Mouse (Mus musculus): ENCODE results near the gene Prpf8. TPM values are rescaled to one million over a fixed set of nuclear protein-coding genes. Genes with fewer than 3 reads are reported as not detected.

The Prpf8 gene
- total RNA-seq, 2 experiments from 2014 or later = 93.5 to 148 TPM

- no peak for ATAC-seq (replicated peaks; ENCODE audit: poor library complexity)
Measured at GRCm38 (mm10) chr11:75459141-75459711, 27.4 kb upstream of the Prpf8 start.

DNA sequence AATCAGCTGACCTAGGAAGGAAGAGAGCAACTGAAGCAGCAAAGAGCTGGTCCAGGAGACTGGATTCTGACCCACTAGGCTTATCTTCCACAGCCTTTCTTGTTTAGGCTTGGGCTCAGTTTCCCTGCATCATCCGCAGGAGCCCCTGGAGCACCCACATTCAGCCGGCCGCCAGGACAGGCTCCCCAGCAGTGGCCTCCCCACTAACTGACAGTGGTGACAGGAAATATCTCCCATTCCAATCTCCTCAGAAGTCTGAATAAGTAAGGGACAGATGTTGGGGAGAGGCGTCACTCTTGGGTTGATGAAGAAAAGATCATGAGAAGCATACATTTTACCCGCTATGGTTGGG is 26.9 kb upstream of the Prpf8 start:
- no peak for ATAC-seq (replicated peaks; ENCODE audit: poor library complexity)

DNA sequence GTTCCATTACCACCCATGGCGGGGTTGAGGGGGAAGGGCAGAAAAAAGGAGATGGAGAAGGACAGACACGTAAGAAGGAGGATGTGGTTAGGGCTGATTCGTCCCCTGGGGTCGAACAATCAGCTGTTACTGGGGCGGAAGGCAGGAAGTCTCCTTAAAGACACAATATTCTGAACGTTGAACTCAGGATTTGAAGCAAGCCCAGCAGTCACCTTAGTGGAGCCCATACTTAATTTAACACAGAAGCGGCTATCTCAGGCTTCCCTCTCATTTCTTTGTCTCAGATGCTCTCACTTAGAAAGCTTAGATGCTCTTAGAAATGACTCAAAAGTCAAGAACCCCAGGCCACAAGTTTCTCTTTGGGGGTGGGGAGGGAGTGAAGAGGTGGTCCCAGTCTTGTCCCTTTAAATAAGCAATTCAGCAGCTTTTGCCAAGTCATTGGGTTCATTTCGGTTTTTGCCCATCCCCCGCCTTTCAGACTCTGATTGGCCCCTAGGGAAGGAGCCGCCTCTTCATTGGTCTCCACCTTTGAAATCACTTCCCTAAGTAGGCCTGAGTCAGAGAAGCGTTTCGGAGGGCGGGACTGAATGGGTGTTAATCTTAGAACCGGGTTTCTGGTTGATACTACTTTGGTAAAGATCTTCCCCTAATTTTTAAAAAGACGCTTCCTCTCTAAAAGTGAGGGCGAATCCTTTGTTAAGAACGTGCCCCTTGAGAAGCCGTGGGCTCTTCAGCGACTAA is 26.3 kb upstream of the Prpf8 start:
- ATAC-seq (replicated peaks; ENCODE audit: poor library complexity) = peak; percentile 51

DNA sequence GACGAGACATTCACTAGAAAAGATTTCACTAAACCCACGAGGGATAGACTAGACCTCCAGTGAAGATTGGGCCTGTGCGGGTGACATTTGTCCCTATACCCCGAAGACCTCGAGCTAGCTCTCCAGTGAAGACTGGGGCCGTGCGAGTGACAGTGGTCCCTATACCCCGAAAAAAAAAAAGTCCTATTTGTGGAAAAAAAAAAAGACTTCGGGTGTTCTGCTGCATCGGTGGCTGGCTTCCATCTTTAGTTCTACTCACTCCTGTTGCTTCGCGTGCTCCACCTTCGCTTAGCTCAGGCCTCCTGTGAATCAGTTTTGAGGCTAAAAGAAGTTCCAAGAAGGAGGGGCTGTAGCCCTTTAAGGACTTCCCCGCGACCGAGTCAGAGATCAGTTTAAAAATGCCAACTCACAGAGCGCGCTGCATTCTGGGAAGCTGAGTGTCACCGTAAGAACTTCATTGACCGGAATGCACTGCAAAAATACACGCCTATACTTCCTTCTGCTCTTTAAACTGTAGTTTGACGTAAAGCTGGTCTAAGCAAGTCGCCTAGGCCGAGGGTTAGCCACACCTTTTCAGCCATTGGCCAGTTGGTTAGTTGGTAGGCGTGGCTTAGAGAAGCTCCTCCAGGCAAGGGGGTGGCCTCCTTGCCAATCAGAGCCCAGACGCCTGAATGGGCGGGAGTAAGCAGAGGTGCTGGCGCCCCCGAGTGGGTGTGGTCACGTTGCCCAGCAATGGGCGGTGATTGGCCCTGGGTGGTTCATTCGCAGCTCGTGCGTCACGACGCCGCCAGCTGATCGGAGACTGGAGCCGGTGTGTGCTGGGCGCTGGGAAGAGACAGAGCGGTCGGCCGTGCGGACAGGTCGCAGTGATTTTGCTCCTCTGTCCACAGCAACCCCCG is 25.5 kb upstream of the Prpf8 start, which contains the start of gene Tlcd2:
Gene Tlcd2 (plus strand): TSS at position 872 of the 899 bp plus-strand sequence.
- peak; percentile 75 for ATAC-seq (replicated peaks; ENCODE audit: poor library complexity)

DNA sequence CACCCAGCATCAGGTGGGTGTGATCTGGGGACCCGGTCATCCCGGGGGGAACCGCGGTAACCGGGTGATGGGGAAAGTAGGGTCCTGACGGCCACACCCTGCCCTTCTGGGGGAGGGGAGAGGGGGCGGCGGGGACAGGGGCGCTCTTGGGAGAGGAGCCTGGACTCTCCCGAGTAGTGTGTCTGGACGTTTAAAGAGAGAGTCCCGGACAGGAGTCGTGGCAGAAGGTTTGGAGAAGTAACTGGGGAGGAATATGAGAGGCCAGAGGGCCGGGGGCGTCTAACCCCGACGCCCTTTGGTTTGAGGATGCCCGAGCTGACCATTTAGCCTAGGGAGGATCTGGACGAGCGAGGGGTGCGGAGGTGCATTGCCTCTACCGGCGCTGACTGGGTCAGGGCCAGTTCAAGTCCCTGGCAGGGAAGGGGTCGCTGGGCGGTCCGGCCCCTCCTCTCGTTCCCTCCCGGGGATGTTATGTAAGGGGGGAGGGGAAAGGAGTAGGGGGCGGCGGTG is 24.8 kb upstream of the Prpf8 start:
- ATAC-seq (replicated peaks; ENCODE audit: poor library complexity) = no peak

DNA sequence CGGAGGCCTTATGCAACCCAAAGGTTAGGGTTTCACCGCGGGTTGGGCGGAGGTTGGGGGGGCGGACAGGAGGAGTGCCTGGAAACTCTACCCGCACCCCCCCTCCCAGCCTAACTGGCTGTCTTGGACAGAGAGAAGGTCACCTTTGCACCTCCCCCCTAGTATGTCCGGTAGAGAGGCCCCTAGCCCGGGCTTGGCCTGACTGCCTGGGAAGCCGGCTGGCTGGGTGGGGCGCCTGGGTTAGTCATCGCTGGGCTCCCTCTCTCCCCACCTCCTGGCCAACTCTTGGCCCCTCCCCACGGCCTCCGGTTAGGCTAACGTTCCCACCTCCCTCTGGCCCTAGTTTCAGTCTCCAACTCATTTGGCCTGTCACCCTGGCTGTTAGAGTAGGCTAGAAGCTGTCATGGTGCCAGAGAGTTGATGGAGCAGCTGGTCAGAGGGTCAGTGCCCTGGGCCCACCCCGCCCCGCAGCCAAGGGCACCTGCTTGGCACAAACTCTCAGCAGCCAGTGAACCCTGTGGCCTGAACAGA is 24.3 kb upstream of the Prpf8 start:
- peak; percentile 21; the same call in 1 of the 2 replicates for ATAC-seq (replicated peaks; ENCODE audit: poor library complexity)

DNA sequence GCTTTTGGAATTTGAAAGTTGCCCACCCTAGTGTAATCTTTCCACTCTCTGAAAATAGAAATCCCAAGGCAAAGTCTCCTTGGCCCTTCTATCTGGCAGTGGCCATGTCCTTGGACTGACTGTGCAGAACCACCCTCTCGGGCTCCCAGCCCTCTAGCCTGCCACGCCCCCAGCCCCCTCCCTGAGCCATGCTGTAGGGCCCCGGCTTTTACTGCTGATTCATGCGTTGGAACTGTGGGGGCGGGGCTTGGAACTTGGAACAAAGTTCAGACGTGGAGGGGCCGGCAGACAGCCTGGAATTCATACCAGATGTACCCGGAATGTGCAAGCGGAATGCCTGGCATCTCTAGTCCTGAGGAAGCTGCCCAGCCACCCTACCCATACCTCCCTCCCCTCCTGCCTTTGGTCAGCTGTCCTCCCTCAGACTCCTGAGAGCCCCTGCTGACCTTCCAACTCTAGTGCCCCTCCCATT is 23.7 kb upstream of the Prpf8 start:
- 0 out of 2 replicates have a peak, but pooled peaks have one; percentile 7 for ATAC-seq (replicated peaks; ENCODE audit: poor library complexity)

- no peak for ATAC-seq (replicated peaks; ENCODE audit: poor library complexity)
Measured at GRCm38 (mm10) chr11:75463624-75464023, 23.0 kb upstream of the Prpf8 start.

DNA sequence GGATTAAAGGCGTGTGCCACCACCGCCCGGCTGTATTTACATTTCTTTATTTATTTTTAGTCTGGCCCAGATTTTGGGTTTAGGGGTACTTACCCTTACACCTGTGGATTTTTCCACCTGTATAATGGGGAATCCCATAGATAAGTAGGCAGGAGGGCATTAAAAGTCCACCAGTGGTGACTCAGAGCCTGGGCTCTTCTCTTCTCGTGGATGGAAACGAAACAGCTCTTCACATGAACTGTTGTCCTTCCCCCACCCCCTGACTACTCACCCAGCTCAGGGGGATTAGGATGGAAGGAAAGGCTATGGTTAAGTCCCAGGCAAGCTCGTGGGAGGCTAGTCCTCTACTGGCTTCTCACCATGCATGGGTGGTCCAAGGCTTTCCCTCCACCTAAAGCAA is 22.2 kb upstream of the Prpf8 start:
- no peak for ATAC-seq (replicated peaks; ENCODE audit: poor library complexity)

- ATAC-seq (replicated peaks; ENCODE audit: poor library complexity) = no peak
Measured at GRCm38 (mm10) chr11:75465051-75465450, 21.6 kb upstream of the Prpf8 start.

- ATAC-seq (replicated peaks; ENCODE audit: poor library complexity) = no peak
Measured at GRCm38 (mm10) chr11:75466731-75467505, 19.7 kb upstream of the Prpf8 start.

DNA sequence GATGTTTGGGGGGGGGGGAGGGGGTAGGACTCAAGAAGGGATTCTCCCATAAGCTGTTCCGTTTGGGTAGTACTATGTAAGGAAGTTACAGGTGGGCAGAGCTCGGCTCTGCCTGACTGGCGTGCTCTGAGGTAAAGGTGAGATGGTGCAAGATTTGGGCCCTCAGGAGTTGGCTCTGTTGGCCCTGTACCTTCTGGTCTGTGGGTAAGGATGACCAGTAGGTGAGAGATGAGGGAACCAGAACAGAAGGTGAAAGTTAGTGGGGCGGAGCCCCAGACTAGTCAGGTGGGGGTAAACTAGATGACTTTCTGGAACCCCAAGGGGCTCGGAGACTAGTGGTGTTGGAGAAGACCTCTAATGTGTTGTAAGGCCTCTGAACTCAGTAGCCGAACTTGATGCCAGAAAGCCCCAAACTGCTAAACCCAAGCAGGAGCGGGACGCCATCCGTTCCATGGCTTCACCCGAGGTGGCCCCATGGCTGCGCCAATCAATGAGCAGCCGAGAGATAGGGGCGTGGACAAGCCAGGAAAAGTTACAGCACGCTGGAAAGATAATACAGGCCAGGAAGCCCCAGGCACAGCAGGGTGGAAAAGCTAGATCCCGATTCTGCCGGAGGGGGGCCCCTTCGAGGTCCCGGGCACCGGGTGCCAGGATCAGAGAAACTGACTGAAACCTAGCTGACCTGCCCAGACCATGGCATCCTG is 19.0 kb upstream of the Prpf8 start:
- ATAC-seq (replicated peaks; ENCODE audit: poor library complexity) = peak; percentile 76

GRCm38 (mm10) chr11:75468410-75468809 is 18.2 kb upstream of the Prpf8 start:
- no peak for ATAC-seq (replicated peaks; ENCODE audit: poor library complexity)

- no peak for ATAC-seq (replicated peaks; ENCODE audit: poor library complexity)
Measured at GRCm38 (mm10) chr11:75469261-75469660, 17.4 kb upstream of the Prpf8 start.

- peak; percentile 32; the same call in 1 of the 2 replicates for ATAC-seq (replicated peaks; ENCODE audit: poor library complexity)
Measured at GRCm38 (mm10) chr11:75470675-75471074, 15.9 kb upstream of the Prpf8 start.

- peak; percentile 36; the same call in 1 of the 2 replicates for ATAC-seq (replicated peaks; ENCODE audit: poor library complexity)
Measured at GRCm38 (mm10) chr11:75472469-75473081, 14.0 kb upstream of the Prpf8 start.

GRCm38 (mm10) chr11:75473376-75473775 is 13.2 kb upstream of the Prpf8 start:
- ATAC-seq (replicated peaks; ENCODE audit: poor library complexity) = no peak

- ATAC-seq (replicated peaks; ENCODE audit: poor library complexity) = no peak
Measured at GRCm38 (mm10) chr11:75486192-75486591, 424 bp upstream of the Prpf8 start.

DNA sequence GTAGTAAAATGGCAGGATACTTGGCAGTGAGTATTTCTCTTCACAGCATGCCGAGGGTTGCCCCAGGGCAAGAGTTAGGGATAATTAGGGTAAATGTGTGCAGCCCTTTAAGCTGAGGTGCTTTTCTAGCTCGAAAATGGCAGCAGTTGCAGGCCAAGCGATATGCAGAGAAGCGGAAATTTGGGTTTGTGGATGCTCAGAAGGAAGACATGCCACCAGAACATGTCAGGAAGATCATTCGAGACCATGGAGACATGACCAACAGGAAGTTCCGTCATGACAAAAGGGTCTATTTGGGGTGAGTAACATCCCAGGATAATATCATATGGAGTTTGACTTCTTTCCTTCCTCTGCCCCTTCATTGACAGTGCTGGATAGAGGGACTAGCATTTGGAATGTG is 880 bp downstream of the Prpf8 start:
- ATAC-seq (replicated peaks; ENCODE audit: poor library complexity) = no peak

Measured in megakaryocyte progenitor cell, adult 5-6 weeks (primary cell).